Mouse (Mus musculus): Measurements from ENCODE around the gene Vmn2r3. TPM values are rescaled to one million over a fixed set of nuclear protein-coding genes. Genes with fewer than 3 reads are reported as not detected.

Vmn2r3 gene
- polyA plus RNA-seq, 1 experiment, result 0.47 TPM

DNA sequence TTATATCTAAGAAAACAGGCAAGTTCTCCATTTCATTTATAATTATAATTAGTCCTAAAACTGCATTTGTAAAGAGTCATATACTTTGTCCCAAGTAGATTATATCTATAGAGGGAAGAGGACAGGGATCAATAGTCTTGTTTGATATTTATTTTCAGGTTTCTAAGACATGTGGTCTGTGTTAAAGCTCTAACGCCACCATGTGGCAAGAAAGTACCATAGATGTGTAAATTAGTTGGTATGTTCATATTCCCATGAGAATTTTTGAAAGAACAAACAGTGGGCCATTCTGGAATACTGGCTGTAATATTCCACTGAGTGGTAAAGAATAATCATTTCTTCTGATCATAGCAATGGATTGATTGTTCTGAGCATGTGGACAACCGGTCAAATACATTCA lies 62.3 kb downstream of the Vmn2r3 start:
- 71% methylated on average over 2 of the region's 2 CpGs for WGBS
- TF ChIP-seq POLR2A (IDR thresholded peaks at IDR 0.05; ENCODE audit: borderline replicate concordance, control insufficient read depth, low read depth, low read length), result no peak
- no peak for TF ChIP-seq CTCF (IDR thresholded peaks at IDR 0.05; ENCODE audit: control insufficient read depth, insufficient read depth, low read length)
- H3K4me1 ChIP-seq (ENCODE audit: control insufficient read depth, insufficient read depth, low read length), result no peaks in the 10 kb centered on the region

More for the DNA sequence above, 62.3 kb downstream of the Vmn2r3 start:
- Histone ChIP-seq H3K4me3 (replicated peaks; ENCODE audit: control insufficient read depth, low read depth, low read length) (no peak overlapping the region), H3K27ac (ENCODE audit: control insufficient read depth, insufficient read depth, low read depth, low read length, poor library complexity) (no peak overlapping the region)

Other genes starting within 250 kb of the Vmn2r3 start
- gene Vmn2r1, start 208.2 kb downstream of the Vmn2r3 start, polyA plus RNA-seq (2011; ENCODE audit: insufficient read depth, insufficient read length, low replicate concordance, missing spikeins), result not detected in 2 replicates
- gene Vmn2r2, start 147.8 kb downstream of the Vmn2r3 start, polyA plus RNA-seq (2011; ENCODE audit: insufficient read depth, insufficient read length, low replicate concordance, missing spikeins), result not detected in 2 replicates
- gene Vmn2r4, start 125.7 kb upstream of the Vmn2r3 start, polyA plus RNA-seq (2011; ENCODE audit: insufficient read depth, insufficient read length, low replicate concordance, missing spikeins), result not detected in 2 replicates
- gene Vmn2r5, start 220.1 kb upstream of the Vmn2r3 start, polyA plus RNA-seq (2011; ENCODE audit: insufficient read depth, insufficient read length, low replicate concordance, missing spikeins), result not detected in 2 replicates

All from bone marrow, adult 2 months (tissue).